8 mouse cellular contexts compared by ENCODE assay signal in the genomic region with DNA sequence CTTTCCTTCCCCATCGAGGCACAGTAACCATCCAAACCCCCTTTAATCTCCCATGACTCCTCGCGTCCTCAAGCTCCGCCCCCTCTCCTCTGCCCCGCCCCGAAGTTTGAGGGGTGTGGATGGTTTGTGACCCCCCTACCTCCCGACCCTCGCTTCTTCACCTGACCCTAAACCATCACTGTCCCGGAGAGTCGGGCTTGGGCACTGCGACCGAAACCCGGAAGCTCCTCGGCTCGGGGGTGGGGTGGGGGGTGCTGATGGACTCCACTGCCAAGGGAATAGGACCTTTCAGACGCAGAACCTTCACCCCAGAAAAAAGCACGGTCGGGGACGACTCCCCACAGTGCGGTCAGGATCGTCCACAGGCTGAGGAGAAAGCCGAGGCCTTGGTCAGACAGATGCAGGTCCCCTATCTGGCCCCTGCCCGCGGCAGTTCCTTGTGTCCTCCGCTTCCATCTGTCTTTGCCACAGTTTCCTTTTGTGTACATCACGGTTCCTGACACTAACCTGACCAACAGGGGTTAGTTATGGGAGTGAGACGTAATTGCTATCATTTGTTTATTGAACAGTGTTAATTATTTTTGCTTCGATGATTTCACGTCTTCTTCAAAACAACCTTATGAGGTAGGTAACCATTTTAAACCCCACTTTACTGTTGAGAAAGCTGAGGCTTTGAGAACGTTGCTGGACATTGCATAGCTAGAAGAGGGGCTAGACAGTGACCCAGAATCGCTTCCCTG. TPM values are rescaled to one million over a fixed set of nuclear protein-coding genes. Genes with fewer than 3 reads are reported as not detected.
DNase-seq lines count a peak whose midpoint lies in the region; ATAC-seq lines count a peak whose summit lies in the region.

No protein-coding gene starts in this region.

- H3K4me1 ChIP-seq in forebrain, embryonic 14.5 days (ENCODE audit: control insufficient read depth, insufficient read depth, low read length) = peaks cover 8% of the 10 kb centered on the region
- H3K4me1 ChIP-seq in liver, embryonic 12.5 days = peaks cover 45% of the 10 kb centered on the region
- peaks cover 20% of the 10 kb centered on the region; the same call in 1 of the 2 replicates for H3K4me1 ChIP-seq in stomach, embryonic 15.5 days

- no peaks in the 10 kb centered on the region for H3K9me3 ChIP-seq in forebrain, embryonic 14.5 days (replicated peaks; ENCODE audit: control insufficient read depth, low read length)
- no peaks in the 10 kb centered on the region for H3K9me3 ChIP-seq in liver, embryonic 12.5 days (replicated peaks)
- H3K9me3 ChIP-seq in stomach, embryonic 15.5 days = no peaks in the 10 kb centered on the region

- no peaks in the 10 kb centered on the region for H3K27me3 ChIP-seq in forebrain, embryonic 14.5 days (replicated peaks; ENCODE audit: control insufficient read depth, insufficient read depth, low read length)
- no peaks in the 10 kb centered on the region for H3K27me3 ChIP-seq in liver, embryonic 12.5 days (replicated peaks)
- H3K27me3 ChIP-seq in stomach, embryonic 15.5 days (replicated peaks) = no peaks in the 10 kb centered on the region

- peaks cover 32% of the 10 kb centered on the region for H3K36me3 ChIP-seq in forebrain, embryonic 14.5 days (ENCODE audit: control insufficient read depth, insufficient read depth, low read length)
- H3K36me3 ChIP-seq in liver, embryonic 12.5 days = peaks cover 32% of the 10 kb centered on the region
- peaks cover 17% of the 10 kb centered on the region for H3K36me3 ChIP-seq in stomach, embryonic 15.5 days

- WGBS in forebrain, embryonic 14.5 days = 6% methylated on average over 31 of the region's 31 CpGs
- WGBS in liver, embryonic 12.5 days (ENCODE audit: insufficient replicate concordance) = 2% methylated on average over 31 of the region's 31 CpGs
- 2% methylated on average over 31 of the region's 31 CpGs for WGBS in stomach, embryonic 15.5 days

- H3K4me2 ChIP-seq in forebrain, embryonic 14.5 days (ENCODE audit: low read length) = peak overlapping the region; percentile 87
- peak overlapping the region; percentile 82 for H3K4me2 ChIP-seq in liver, embryonic 12.5 days
- peak overlapping the region; percentile 69 for H3K4me2 ChIP-seq in stomach, embryonic 15.5 days

- peak overlapping the region; percentile 54 for H3K4me3 ChIP-seq in forebrain, embryonic 14.5 days (ENCODE audit: low read depth, low read length)
- peak overlapping the region; percentile 71 for H3K4me3 ChIP-seq in liver, embryonic 12.5 days
- H3K4me3 ChIP-seq in stomach, embryonic 15.5 days (replicated peaks) = peak overlapping the region; percentile 71

- peak; percentile 83 for DNase-seq in kidney, postnatal 10 days
- DNase-seq in kidney, postnatal 36 days = no peak
- DNase-seq in forebrain, embryonic 14.5 days (ENCODE audit: low spot score) = no peak
- no peak for DNase-seq in adrenal gland, adult 2 months
- DNase-seq in embryo, embryonic 10 days (ENCODE audit: low spot score) = no peak

- H3K27ac ChIP-seq in forebrain, embryonic 14.5 days (ENCODE audit: low read depth, low read length) = peak overlapping the region; percentile 76
- H3K27ac ChIP-seq in liver, embryonic 12.5 days = peak overlapping the region; percentile 79
- peak overlapping the region; percentile 88 for H3K27ac ChIP-seq in stomach, embryonic 15.5 days

- H3K9ac ChIP-seq in forebrain, embryonic 14.5 days (ENCODE audit: low read length) = peak overlapping the region; percentile 75
- H3K9ac ChIP-seq in liver, embryonic 12.5 days = peak overlapping the region; percentile 85
- H3K9ac ChIP-seq in stomach, embryonic 15.5 days = peak overlapping the region; percentile 76

- peak; percentile 50 for ATAC-seq in activated CD4-positive, CD25-positive, alpha-beta regulatory T cell, adult 4 months
- peak; percentile 78 for ATAC-seq in forebrain, embryonic 14.5 days
- peak; percentile 65 for ATAC-seq in liver, embryonic 12.5 days
- peak; percentile 69 for ATAC-seq in stomach, embryonic 15.5 days (ENCODE audit: insufficient read depth, low FRiP score, low read depth)

RNA-seq across cellular contexts. Expression of a gene that starts 0.5 kb away (rescaled TPM):
- polyA plus RNA-seq in activated CD4-positive, CD25-positive, alpha-beta regulatory T cell, adult 4 months (2017; shearing (Covaris generic)) = 10 to 100 TPM; 54.5 to 58.3 TPM
- 74.4 and 75.3 TPM in 2 replicates for polyA plus RNA-seq in forebrain, embryonic 14.5 days (2014; fragmentation: Nextera tagmentation; extraction: Ambion mirVana)
- 28.4 and 28.9 TPM in 2 replicates for polyA plus RNA-seq in liver, embryonic 12.5 days (2016; fragmentation: Nextera tagmentation; extraction: Ambion mirVana)
- 47.8 and 51.9 TPM in 2 replicates for polyA plus RNA-seq in stomach, embryonic 15.5 days (2015; fragmentation: Nextera tagmentation; extraction: Ambion mirVana)
- total RNA-seq in adrenal gland, adult 2 months (2021) = 10 to 100 TPM; 57.2 to 59.4 TPM
- polyA plus RNA-seq in adrenal gland, adult 2 months (2012; rRNA removed) = 55.8 and 58.9 TPM in 2 replicates

RNA-seq across cellular contexts. Expression of a gene that starts 11.2 kb away (rescaled TPM):
- polyA plus RNA-seq in activated CD4-positive, CD25-positive, alpha-beta regulatory T cell, adult 4 months (2017; shearing (Covaris generic)) = 1 to 10 TPM; 7.5 to 8.3 TPM
- polyA plus RNA-seq in forebrain, embryonic 14.5 days (2014; fragmentation: Nextera tagmentation; extraction: Ambion mirVana) = 25.2 and 28.7 TPM in 2 replicates
- polyA plus RNA-seq in liver, embryonic 12.5 days (2016; fragmentation: Nextera tagmentation; extraction: Ambion mirVana) = 7.3 and 7.5 TPM in 2 replicates
- 14.5 and 14.8 TPM in 2 replicates for polyA plus RNA-seq in stomach, embryonic 15.5 days (2015; fragmentation: Nextera tagmentation; extraction: Ambion mirVana)
- total RNA-seq in adrenal gland, adult 2 months (2021) = 10 to 100 TPM; 44.2 to 45.1 TPM
- 43.2 and 46.5 TPM in 2 replicates for polyA plus RNA-seq in adrenal gland, adult 2 months (2012; rRNA removed)

RNA-seq across cellular contexts. Expression of a gene that starts 16.7 kb away (rescaled TPM):
- not detected for polyA plus RNA-seq in activated CD4-positive, CD25-positive, alpha-beta regulatory T cell, adult 4 months (2017; shearing (Covaris generic))
- polyA plus RNA-seq in forebrain, embryonic 14.5 days (2014; fragmentation: Nextera tagmentation; extraction: Ambion mirVana) = not detected in 2 replicates
- 0.05 TPM in 1 of 2 replicates, not detected in the other for polyA plus RNA-seq in liver, embryonic 12.5 days (2016; fragmentation: Nextera tagmentation; extraction: Ambion mirVana)
- polyA plus RNA-seq in stomach, embryonic 15.5 days (2015; fragmentation: Nextera tagmentation; extraction: Ambion mirVana) = 0.09 TPM in 1 of 2 replicates, not detected in the other
- total RNA-seq in adrenal gland, adult 2 months (2021) = under 1 TPM; 0.12 to 0.45 TPM
- polyA plus RNA-seq in adrenal gland, adult 2 months (2012; rRNA removed) = 0.75 and 0.95 TPM in 2 replicates

RNA-seq across cellular contexts. Expression of a gene that starts 34.3 kb away (rescaled TPM):
- 10 to 100 TPM; 37.4 to 49.6 TPM for polyA plus RNA-seq in activated CD4-positive, CD25-positive, alpha-beta regulatory T cell, adult 4 months (2017; shearing (Covaris generic))
- 74.5 and 91.0 TPM in 2 replicates for polyA plus RNA-seq in forebrain, embryonic 14.5 days (2014; fragmentation: Nextera tagmentation; extraction: Ambion mirVana)
- 97.2 and 98.8 TPM in 2 replicates for polyA plus RNA-seq in liver, embryonic 12.5 days (2016; fragmentation: Nextera tagmentation; extraction: Ambion mirVana)
- polyA plus RNA-seq in stomach, embryonic 15.5 days (2015; fragmentation: Nextera tagmentation; extraction: Ambion mirVana) = 82.7 and 83.0 TPM in 2 replicates
- total RNA-seq in adrenal gland, adult 2 months (2021) = 100 to 1,000 TPM in 1 of 2 experiments, 10 to 100 TPM in 1; 95.9 to 110 TPM
- 24.2 and 25.4 TPM in 2 replicates for polyA plus RNA-seq in adrenal gland, adult 2 months (2012; rRNA removed)

RNA-seq across cellular contexts. Expression of a gene that starts 36.6 kb away (rescaled TPM):
- polyA plus RNA-seq in activated CD4-positive, CD25-positive, alpha-beta regulatory T cell, adult 4 months (2017; shearing (Covaris generic)) = 1 to 10 TPM; 2.0 to 3.8 TPM
- polyA plus RNA-seq in forebrain, embryonic 14.5 days (2014; fragmentation: Nextera tagmentation; extraction: Ambion mirVana) = 6.1 and 6.3 TPM in 2 replicates
- polyA plus RNA-seq in liver, embryonic 12.5 days (2016; fragmentation: Nextera tagmentation; extraction: Ambion mirVana) = 19.5 and 19.7 TPM in 2 replicates
- polyA plus RNA-seq in stomach, embryonic 15.5 days (2015; fragmentation: Nextera tagmentation; extraction: Ambion mirVana) = 11.4 and 11.7 TPM in 2 replicates
- total RNA-seq in adrenal gland, adult 2 months (2021) = under 1 TPM; 0.35 to 0.93 TPM
- polyA plus RNA-seq in adrenal gland, adult 2 months (2012; rRNA removed) = 1.2 and 1.6 TPM in 2 replicates
